In genomic region chr7:16492211-16492610, GRCm38 (mm10) we compare ENCODE assay signal across 12 mouse cellular contexts. TPM values are rescaled to one million over a fixed set of nuclear protein-coding genes. Genes with fewer than 3 reads are reported as not detected.
DNase-seq lines count a peak whose midpoint lies in the region; ATAC-seq and TF ChIP-seq lines count a peak whose summit lies in the region.
"Had no signal": no experiment of that assay in that cellular context is flagged by ENCODE, and none has a peak within 500 bp of the region (broad histone marks: within the 10 kb centered on the region; RNA-seq: fewer than 3 reads in every experiment).

No protein-coding gene starts in this region.

- TF ChIP-seq POLR2A in lung, adult 2 months (IDR thresholded peaks at IDR 0.05; ENCODE audit: borderline replicate concordance, extremely low read depth, low read depth, low read length) = no peak

- no peak overlapping the region for H3K9ac ChIP-seq in forebrain, embryonic 15.5 days (replicated peaks)
- H3K9ac ChIP-seq in forebrain, embryonic 11.5 days (ENCODE audit: low read length) = no peak overlapping the region
- no peak overlapping the region for H3K9ac ChIP-seq in hindbrain, embryonic 11.5 days (ENCODE audit: low read depth, low read length)
- no peak overlapping the region for H3K9ac ChIP-seq in midbrain, embryonic 15.5 days
- H3K9ac ChIP-seq in midbrain, embryonic 14.5 days (replicated peaks; ENCODE audit: low read length) = no peak overlapping the region
- H3K9ac ChIP-seq: embryonic facial prominence, embryonic 13.5 days; heart, embryonic 12.5 days; hindbrain, embryonic 12.5 days had no signal

- peak; percentile 19; the same call in 1 of the 2 replicates for ATAC-seq in forebrain, embryonic 15.5 days (replicated peaks)
- ATAC-seq in forebrain, embryonic 11.5 days (replicated peaks; ENCODE audit: low FRiP score) = no peak
- peak; percentile 11; the same call in 1 of the 2 replicates for ATAC-seq in hindbrain, embryonic 11.5 days (ENCODE audit: low FRiP score)
- ATAC-seq in midbrain, embryonic 15.5 days (replicated peaks) = 0 out of 2 replicates have a peak, but pooled peaks have one; percentile 6
- no peak; the same call in 1 of the 2 replicates for ATAC-seq in midbrain, embryonic 14.5 days (ENCODE audit: low FRiP score, low TSS enrichment)

- H3K9me3 ChIP-seq in forebrain, embryonic 15.5 days = no peaks in the 10 kb centered on the region
- H3K9me3 ChIP-seq in forebrain, embryonic 11.5 days (ENCODE audit: control insufficient read depth, low read length) = no peaks in the 10 kb centered on the region
- no peaks in the 10 kb centered on the region for H3K9me3 ChIP-seq in hindbrain, embryonic 11.5 days (ENCODE audit: control insufficient read depth, low read length)
- H3K9me3 ChIP-seq in hindbrain, embryonic 10.5 days = no peaks in the 10 kb centered on the region
- H3K9me3 ChIP-seq in midbrain, embryonic 15.5 days = no peaks in the 10 kb centered on the region
- no peaks in the 10 kb centered on the region for H3K9me3 ChIP-seq in midbrain, embryonic 14.5 days (ENCODE audit: control insufficient read depth, low read length)
- H3K9me3 ChIP-seq: embryonic facial prominence, embryonic 13.5 days; heart, embryonic 12.5 days; hindbrain, embryonic 12.5 days had no signal

- 59% methylated on average over 3 of the region's 3 CpGs for WGBS in forebrain, embryonic 15.5 days
- 61% methylated on average over 3 of the region's 3 CpGs for WGBS in forebrain, embryonic 11.5 days
- 64% methylated on average over 3 of the region's 3 CpGs for whole genome bisulfite sequencing in hindbrain, embryonic 11.5 days
- 67% methylated on average over 3 of the region's 3 CpGs for WGBS in hindbrain, embryonic 10.5 days
- WGBS in midbrain, embryonic 15.5 days = 64% methylated on average over 3 of the region's 3 CpGs
- 66% methylated on average over 3 of the region's 3 CpGs for WGBS in midbrain, embryonic 14.5 days
- WGBS in lung, adult 2 months = 66% methylated on average over 3 of the region's 3 CpGs

- H3K4me1 ChIP-seq in forebrain, embryonic 15.5 days = no peaks in the 10 kb centered on the region
- no peaks in the 10 kb centered on the region for H3K4me1 ChIP-seq in forebrain, embryonic 11.5 days (replicated peaks; ENCODE audit: control insufficient read depth, insufficient read depth, low read length)
- H3K4me1 ChIP-seq in hindbrain, embryonic 11.5 days (replicated peaks; ENCODE audit: control insufficient read depth, insufficient read depth, low read length) = no peaks in the 10 kb centered on the region
- no peaks in the 10 kb centered on the region for H3K4me1 ChIP-seq in hindbrain, embryonic 10.5 days (replicated peaks)
- no peaks in the 10 kb centered on the region for H3K4me1 ChIP-seq in midbrain, embryonic 15.5 days
- H3K4me1 ChIP-seq in midbrain, embryonic 14.5 days (ENCODE audit: control insufficient read depth, insufficient read depth, low read length) = no peaks in the 10 kb centered on the region
- H3K4me1 ChIP-seq in lung, adult 2 months (ENCODE audit: control insufficient read depth, insufficient read depth, low read length) = no peaks in the 10 kb centered on the region
- H3K4me1 ChIP-seq: heart, embryonic 12.5 days; hindbrain, embryonic 12.5 days had no signal

- H3K4me2 ChIP-seq in forebrain, embryonic 15.5 days (replicated peaks) = no peak overlapping the region
- no peak overlapping the region for H3K4me2 ChIP-seq in forebrain, embryonic 11.5 days (ENCODE audit: low read depth, low read length, severe bottlenecking)
- H3K4me2 ChIP-seq in hindbrain, embryonic 11.5 days (replicated peaks; ENCODE audit: low read depth, low read length) = no peak overlapping the region
- H3K4me2 ChIP-seq in midbrain, embryonic 15.5 days = no peak overlapping the region
- H3K4me2 ChIP-seq in midbrain, embryonic 14.5 days (ENCODE audit: low read length) = no peak overlapping the region
- H3K4me2 ChIP-seq: embryonic facial prominence, embryonic 13.5 days; heart, embryonic 12.5 days; hindbrain, embryonic 12.5 days had no signal

- TF ChIP-seq CTCF in lung, adult 2 months (IDR thresholded peaks at IDR 0.05; ENCODE audit: insufficient read depth, low read length) = no peak

- H3K36me3 ChIP-seq in forebrain, embryonic 15.5 days = peaks cover 22% of the 10 kb centered on the region
- H3K36me3 ChIP-seq in forebrain, embryonic 11.5 days (ENCODE audit: control insufficient read depth, insufficient read depth, low read length) = peaks cover 11% of the 10 kb centered on the region; the same call in 1 of the 2 replicates
- peaks cover 7% of the 10 kb centered on the region for H3K36me3 ChIP-seq in hindbrain, embryonic 11.5 days (ENCODE audit: control insufficient read depth, insufficient read depth, low read length)
- H3K36me3 ChIP-seq in hindbrain, embryonic 10.5 days = peaks cover 23% of the 10 kb centered on the region
- peaks cover 15% of the 10 kb centered on the region for H3K36me3 ChIP-seq in midbrain, embryonic 15.5 days (replicated peaks)
- peaks cover 27% of the 10 kb centered on the region for H3K36me3 ChIP-seq in midbrain, embryonic 14.5 days (ENCODE audit: control insufficient read depth, insufficient read depth, low read length)

- DNase-seq in forebrain, embryonic 11.5 days (ENCODE audit: low spot score) = no peak
- DNase-seq in hindbrain, embryonic 11.5 days (ENCODE audit: low spot score) = no peak
- no peak for DNase-seq in hindbrain, embryonic 10.5 days (ENCODE audit: low spot score)
- no peak for DNase-seq in midbrain, embryonic 14.5 days
- peak; percentile 27 for DNase-seq in right cerebral cortex, postnatal 14 days
- no peak for DNase-seq in lung, adult 2 months

- H3K4me3 ChIP-seq in forebrain, embryonic 15.5 days = no peak overlapping the region
- H3K4me3 ChIP-seq in forebrain, embryonic 11.5 days (ENCODE audit: low read depth, low read length) = no peak overlapping the region
- H3K4me3 ChIP-seq in hindbrain, embryonic 11.5 days (ENCODE audit: low read depth, low read length) = no peak overlapping the region
- H3K4me3 ChIP-seq in hindbrain, embryonic 10.5 days = no peak overlapping the region
- no peak overlapping the region for H3K4me3 ChIP-seq in midbrain, embryonic 15.5 days
- H3K4me3 ChIP-seq in midbrain, embryonic 14.5 days (replicated peaks; ENCODE audit: low read depth, low read length) = no peak overlapping the region
- no peak overlapping the region for H3K4me3 ChIP-seq in lung, adult 2 months (replicated peaks; ENCODE audit: extremely low read depth, low read depth, low read length)
- H3K4me3 ChIP-seq: embryonic facial prominence, embryonic 13.5 days; gastrocnemius, adult 2 months; heart, embryonic 12.5 days; hindbrain, embryonic 12.5 days had no signal

- H3K27ac ChIP-seq in forebrain, embryonic 15.5 days (replicated peaks) = no peak overlapping the region
- H3K27ac ChIP-seq in forebrain, embryonic 11.5 days (ENCODE audit: low read depth, low read length) = no peak overlapping the region
- H3K27ac ChIP-seq in hindbrain, embryonic 11.5 days (ENCODE audit: low read depth, low read length) = no peak overlapping the region
- no peak overlapping the region for H3K27ac ChIP-seq in hindbrain, embryonic 10.5 days
- H3K27ac ChIP-seq in midbrain, embryonic 15.5 days = no peak overlapping the region
- no peak overlapping the region for H3K27ac ChIP-seq in midbrain, embryonic 14.5 days (replicated peaks; ENCODE audit: low read depth, low read length)
- H3K27ac ChIP-seq: embryonic facial prominence, embryonic 13.5 days; gastrocnemius, adult 2 months; hindbrain, embryonic 12.5 days had no signal

- no peaks in the 10 kb centered on the region for H3K27me3 ChIP-seq in forebrain, embryonic 15.5 days
- H3K27me3 ChIP-seq in forebrain, embryonic 11.5 days (ENCODE audit: control insufficient read depth, insufficient read depth, low read length) = no peaks in the 10 kb centered on the region
- no peaks in the 10 kb centered on the region for H3K27me3 ChIP-seq in hindbrain, embryonic 11.5 days (ENCODE audit: control insufficient read depth, insufficient read depth, low read length)
- no peaks in the 10 kb centered on the region for H3K27me3 ChIP-seq in hindbrain, embryonic 10.5 days (ENCODE audit: insufficient read depth, poor library complexity, severe bottlenecking)
- no peaks in the 10 kb centered on the region for H3K27me3 ChIP-seq in midbrain, embryonic 15.5 days (replicated peaks)
- no peaks in the 10 kb centered on the region for H3K27me3 ChIP-seq in midbrain, embryonic 14.5 days (ENCODE audit: control insufficient read depth, insufficient read depth, low read length)
- H3K27me3 ChIP-seq: embryonic facial prominence, embryonic 13.5 days; heart, embryonic 12.5 days; hindbrain, embryonic 12.5 days had no signal

RNA-seq across cellular contexts. Expression of gene Npas1, which starts 14.7 kb away (rescaled TPM):
- 5.1 and 6.7 TPM in 2 replicates for polyA plus RNA-seq in forebrain, embryonic 15.5 days (2015; fragmentation: Nextera tagmentation; extraction: Ambion mirVana)
- 0.55 and 0.63 TPM in 2 replicates for polyA plus RNA-seq in forebrain, embryonic 11.5 days (2014; fragmentation: Nextera tagmentation; extraction: Ambion mirVana)
- 0.14 and 0.34 TPM in 2 replicates for polyA plus RNA-seq in hindbrain, embryonic 11.5 days (2014; fragmentation: Nextera tagmentation; extraction: Ambion mirVana)
- 0.63 and 0.91 TPM in 2 replicates for polyA plus RNA-seq in hindbrain, embryonic 10.5 days (2016; fragmentation: Nextera tagmentation; extraction: Ambion mirVana)
- polyA plus RNA-seq in midbrain, embryonic 15.5 days (2015; fragmentation: Nextera tagmentation; extraction: Ambion mirVana) = 5.8 and 7.2 TPM in 2 replicates
- polyA plus RNA-seq in midbrain, embryonic 14.5 days (2014; fragmentation: Nextera tagmentation; extraction: Ambion mirVana) = 3.7 and 4.4 TPM in 2 replicates
- not detected in 2 replicates for polyA plus RNA-seq in lung, adult 2 months (2012; rRNA removed)

RNA-seq across cellular contexts. Expression of gene Tmem160, which starts 39.6 kb away (rescaled TPM):
- 63.5 and 70.2 TPM in 2 replicates for polyA plus RNA-seq in forebrain, embryonic 15.5 days (2015; fragmentation: Nextera tagmentation; extraction: Ambion mirVana)
- 48.6 and 52.1 TPM in 2 replicates for polyA plus RNA-seq in forebrain, embryonic 11.5 days (2014; fragmentation: Nextera tagmentation; extraction: Ambion mirVana)
- 51.4 and 56.5 TPM in 2 replicates for polyA plus RNA-seq in hindbrain, embryonic 11.5 days (2014; fragmentation: Nextera tagmentation; extraction: Ambion mirVana)
- 67.4 and 70.9 TPM in 2 replicates for polyA plus RNA-seq in hindbrain, embryonic 10.5 days (2016; fragmentation: Nextera tagmentation; extraction: Ambion mirVana)
- 63.6 and 74.4 TPM in 2 replicates for polyA plus RNA-seq in midbrain, embryonic 15.5 days (2015; fragmentation: Nextera tagmentation; extraction: Ambion mirVana)
- 59.6 and 84.1 TPM in 2 replicates for polyA plus RNA-seq in midbrain, embryonic 14.5 days (2014; fragmentation: Nextera tagmentation; extraction: Ambion mirVana)
- polyA plus RNA-seq in lung, adult 2 months (2012; rRNA removed) = 129 and 205 TPM in 2 replicates

Comparison
In these comparisons a context has a peak if more than half of its experiments do, and no peak if none do; other contexts are left out.
1. ATAC-seq: peak in forebrain, embryonic 15.5 days (single experiment), hindbrain, embryonic 11.5 days (single experiment) and midbrain, embryonic 15.5 days (single experiment); none in forebrain, embryonic 11.5 days (single experiment) and midbrain, embryonic 14.5 days (single experiment).